Mouse (Mus musculus): ENCODE results near the gene Gm42669. TPM values are rescaled to one million over a fixed set of nuclear protein-coding genes. Genes with fewer than 3 reads are reported as not detected.

Gm42669 gene
- total RNA-seq, 2 experiments from 2014 or later, result 0.30 to 0.59 TPM

GRCm38 (mm10) chr5:107516087-107516486 lies 8.7 kb downstream of the Gm42669 start:
- intact Hi-C loops (cut with DNase I), result no loop called here
- no peak for DNase-seq (ENCODE audit: low spot score in 2 of 2)

GRCm38 (mm10) chr5:107518602-107519001 lies 11.2 kb downstream of the Gm42669 start:
- intact Hi-C loops (cut with DNase I), result no loop called here
- DNase-seq (ENCODE audit: low spot score in 2 of 2), result no peak

GRCm38 (mm10) chr5:107521386-107521785 lies 14.0 kb downstream of the Gm42669 start:
- intact Hi-C loops (cut with DNase I), result no loop called here

GRCm38 (mm10) chr5:107521897-107522296 lies 14.5 kb downstream of the Gm42669 start:
- DNase-seq (ENCODE audit: low spot score in 2 of 2), result peak in 1 of 2 experiments; percentile 60
- intact Hi-C loops (cut with DNase I), result no loop called here

More at GRCm38 (mm10) chr5:107521386-107521785, 14.0 kb downstream of the Gm42669 start:
- no peak for DNase-seq (ENCODE audit: low spot score in 2 of 2)

GRCm38 (mm10) chr5:107524281-107524680 lies 16.9 kb downstream of the Gm42669 start:
- intact Hi-C loops (cut with DNase I), result no loop called here
- DNase-seq (ENCODE audit: low spot score in 2 of 2), result peak; percentile 57 to 60

GRCm38 (mm10) chr5:107528856-107529255 lies 21.4 kb downstream of the Gm42669 start:
- intact Hi-C loops (cut with DNase I), result no loop called here
- no peak for DNase-seq (ENCODE audit: low spot score in 2 of 2)

GRCm38 (mm10) chr5:107533590-107533989 lies 26.2 kb downstream of the Gm42669 start:
- DNase-seq (ENCODE audit: low spot score in 2 of 2), result no peak
- intact Hi-C loops (cut with DNase I), result no loop called here

- intact Hi-C loops (cut with DNase I), result no loop called here
- DNase-seq (ENCODE audit: low spot score in 2 of 2), result no peak
These were observed 27.2 kb downstream of the Gm42669 start, which contains the start of gene 1700028K03Rik for GRCm38 (mm10) chr5:107534581-107534980. Gene 1700028K03Rik, plus strand, starts transcription at chr5:107534709.

- DNase-seq (ENCODE audit: low spot score in 2 of 2), result no peak
- intact Hi-C loops (cut with DNase I), result no loop called here
These were observed 34.3 kb downstream of the Gm42669 start for GRCm38 (mm10) chr5:107541696-107542095.

- no peak for DNase-seq (ENCODE audit: low spot score in 2 of 2)
- intact Hi-C loops (cut with DNase I), result no loop called here
These were observed 38.5 kb downstream of the Gm42669 start for GRCm38 (mm10) chr5:107545927-107546326.

- DNase-seq (ENCODE audit: low spot score in 2 of 2), result no peak
- intact Hi-C loops (cut with DNase I), result no loop called here
These were observed 40.5 kb downstream of the Gm42669 start for GRCm38 (mm10) chr5:107547955-107548354.

GRCm38 (mm10) chr5:107548444-107548843 lies 41.0 kb downstream of the Gm42669 start:
- no peak for DNase-seq (ENCODE audit: low spot score in 2 of 2)
- intact Hi-C loops (cut with DNase I), result no loop called here

GRCm38 (mm10) chr5:107554336-107554735 lies 46.9 kb downstream of the Gm42669 start:
- no peak for DNase-seq (ENCODE audit: low spot score in 2 of 2)
- intact Hi-C loops (cut with DNase I), result no loop called here

GRCm38 (mm10) chr5:107556969-107557368 lies 49.5 kb downstream of the Gm42669 start:
- no peak for DNase-seq (ENCODE audit: low spot score in 2 of 2)

GRCm38 (mm10) chr5:107569148-107569547 lies 61.7 kb downstream of the Gm42669 start:
- intact Hi-C loops (cut with DNase I), result no loop called here
- DNase-seq (ENCODE audit: low spot score in 2 of 2), result no peak

More at GRCm38 (mm10) chr5:107556969-107557368, 49.5 kb downstream of the Gm42669 start:
- intact Hi-C loops (cut with DNase I), result no loop called here

- intact Hi-C loops (cut with DNase I), result loop anchor here (5.0 kb wide), 1 partner anchor 155 kb away; no protein-coding TSS in a partner anchor
- peak; percentile 83 to 88 for DNase-seq (ENCODE audit: low spot score in 2 of 2)
These were observed 90.1 kb downstream of the Gm42669 start, which contains the start of the genes Rpap2 and Glmn for GRCm38 (mm10) chr5:107597301-107598077. Gene Rpap2, plus strand, starts transcription at chr5:107597373. Gene Glmn, minus strand, starts transcription at chr5:107597888.

- DNase-seq (ENCODE audit: low spot score in 2 of 2), result no peak
- intact Hi-C loops (cut with DNase I), result loop anchor here (5.0 kb wide), 1 partner anchor 156 kb away; no protein-coding TSS in a partner anchor
These were observed 91.0 kb downstream of the Gm42669 start for GRCm38 (mm10) chr5:107598380-107598779.

- intact Hi-C loops (cut with DNase I), result loop anchor here (5.0 kb wide), 2 partner anchors 181 to 281 kb away; no protein-coding TSS in a partner anchor
- DNase-seq (ENCODE audit: low spot score in 2 of 2), result peak; percentile 41 to 66
These were observed 103.8 kb downstream of the Gm42669 start for GRCm38 (mm10) chr5:107611224-107611623.

- intact Hi-C loops (cut with DNase I), result no loop called here
- DNase-seq (ENCODE audit: low spot score in 2 of 2), result no peak
These were observed 110.6 kb downstream of the Gm42669 start for GRCm38 (mm10) chr5:107617986-107618385.

- intact Hi-C loops (cut with DNase I), result no loop called here
- DNase-seq (ENCODE audit: low spot score in 2 of 2), result no peak
These were observed 113.9 kb downstream of the Gm42669 start for GRCm38 (mm10) chr5:107621327-107621726.

Data from left cerebral cortex, postnatal 36 days (tissue).